Mouse (Mus musculus) intestine, embryonic 15.5 days (tissue): ENCODE results near the gene 3425401B19Rik. TPM values are rescaled to one million over a fixed set of nuclear protein-coding genes. Genes with fewer than 3 reads are reported as not detected.

ENCODE experiments used
- ATAC-seq: fragments of 200-750 bp; cut with Nextera tagmentation; 2 replicates; pipeline ENCODE4 v1.8.0; 2017; ENCODE audit warnings: moderate TSS enrichment, moderate library complexity
- H3K27ac ChIP-seq: fragments of 300-500 bp; sonication (generic); 2 replicates; pipeline ENCODE4 v1.5.1; 2015; ENCODE audit warnings: mild to moderate bottlenecking, inconsistent platforms
- H3K27me3 ChIP-seq: fragments of 300-500 bp; sonication (generic); replicated peaks from 2 replicates; pipeline ENCODE4 v1.6.1; 2015; ENCODE audit warnings: inconsistent platforms
- H3K36me3 ChIP-seq: fragments of 300-500 bp; sonication (generic); 2 replicates; pipeline ENCODE4 v1.6.1; 2015; ENCODE audit warnings: inconsistent platforms
- H3K4me1 ChIP-seq: fragments of 300-500 bp; sonication (generic); replicated peaks from 2 replicates; pipeline ENCODE4 v1.6.1; 2015; ENCODE audit warnings: inconsistent platforms
- H3K4me2 ChIP-seq: fragments of 300-500 bp; sonication (generic); replicated peaks from 2 replicates; pipeline ENCODE4 v1.6.1; 2015; ENCODE audit warnings: mild to moderate bottlenecking, inconsistent platforms
- H3K4me3 ChIP-seq: fragments of 300-500 bp; sonication (generic); replicated peaks from 2 replicates; pipeline ENCODE4 v1.5.1; 2015; ENCODE audit warnings: inconsistent platforms
- H3K9ac ChIP-seq: fragments of 300-500 bp; sonication (generic); 2 replicates; pipeline ENCODE4 v1.6.1; 2015; ENCODE audit warnings: inconsistent platforms
- H3K9me3 ChIP-seq: fragments of 300-500 bp; sonication (generic); 2 replicates; pipeline ENCODE4 v1.6.1; 2016; ENCODE audit warnings: inconsistent platforms
- WGBS: fragments of 180-500 bp; shearing (Covaris S2); methylation state at CpG from one replicate; pipeline ENCODE4 v1.1.7; 2015; 5-methylcytosine and 5-hydroxymethylcytosine counted together
- polyA plus RNA-seq: library from polyadenylated mRNA; unstranded; fragments of >200 nt; fragmentation: Nextera tagmentation; extraction: Ambion mirVana; gene quantifications from 2 replicates; pipeline ENCODE4 v1.2.1, GENCODE M21; 2015

Gene 3425401B19Rik
- 0.08 and 0.20 TPM in 2 replicates for polyA plus RNA-seq

DNA sequence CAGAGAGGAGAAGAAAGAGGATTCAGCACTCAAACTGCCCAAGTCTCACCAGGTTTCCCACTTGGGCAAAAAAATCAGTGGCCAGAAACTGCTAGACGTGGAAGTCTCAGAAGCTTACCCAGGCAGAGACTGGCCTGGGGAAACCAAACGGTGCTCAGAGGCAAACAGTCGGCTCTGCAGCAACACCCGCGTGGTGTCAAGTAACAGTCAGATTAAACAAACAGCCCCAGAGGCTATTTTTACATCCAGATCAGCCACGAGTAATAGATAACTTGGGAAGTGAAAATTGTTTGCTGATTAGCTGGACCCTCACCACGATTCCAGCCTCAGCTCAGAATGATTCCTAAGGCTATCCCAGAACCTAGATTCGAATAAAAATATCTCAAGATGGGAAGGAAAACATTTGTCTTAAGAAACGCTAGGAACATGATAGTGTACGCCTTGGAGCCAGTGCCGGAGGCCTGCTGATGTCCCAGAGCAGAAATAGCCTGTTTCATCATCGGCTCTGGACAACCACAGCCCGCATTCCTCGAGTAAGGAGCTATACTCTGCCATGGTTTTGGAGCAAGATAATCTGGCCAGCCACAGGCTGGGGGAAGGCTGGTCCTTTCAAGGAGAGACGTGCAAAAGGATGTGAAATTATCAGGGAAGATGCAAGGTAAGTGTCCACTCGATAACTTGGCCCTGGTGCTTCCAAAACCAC lies at the start of gene 3425401B19Rik:
Gene 3425401B19Rik, minus strand, starts transcription at position 170 of the 703 bp plus-strand sequence.
- Histone ChIP-seq H3K27ac (no peak within 1 kb of the TSS), H3K9ac (no peak within 1 kb of the TSS), H3K36me3 (no peaks in the 10 kb centered on the region), H3K4me3 (no peak within 1 kb of the TSS), H3K27me3 (no peaks in the 10 kb centered on the region), H3K9me3 (no peaks in the 10 kb centered on the region), H3K4me2 (no peak within 1 kb of the TSS), H3K4me1 (peaks cover 13% of the 10 kb centered on the region; the same call in 1 of the 2 replicates)
- 39% methylated on average over 16 of the region's 16 CpGs for WGBS
- ATAC-seq = no peak

DNA sequence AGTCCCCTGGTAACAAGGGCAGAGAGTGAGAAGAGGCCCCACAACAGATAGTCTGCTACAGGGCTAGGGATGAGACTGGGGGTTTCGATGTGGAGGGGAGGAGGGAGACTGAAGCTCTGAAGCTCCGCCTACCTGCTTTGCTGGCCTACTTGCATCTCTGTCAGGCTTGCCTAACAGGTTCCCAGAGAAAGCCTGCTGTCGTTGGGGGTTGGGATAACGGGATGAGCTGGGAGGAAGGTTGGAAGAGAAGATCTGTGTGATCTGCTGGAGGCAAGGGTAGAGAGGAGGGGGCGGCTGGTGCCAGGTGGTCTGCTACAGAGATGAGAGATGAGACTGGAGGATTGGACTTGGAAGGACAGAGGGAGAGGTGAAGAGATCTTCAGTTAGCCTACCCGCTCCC lies 47.9 kb upstream of the 3425401B19Rik start:
- 21% methylated on average over 6 of the region's 6 CpGs for WGBS
- H3K4me3 ChIP-seq = no peak overlapping the region
- no peaks in the 10 kb centered on the region for H3K4me1 ChIP-seq
- H3K27me3 ChIP-seq = no peaks in the 10 kb centered on the region
- no peak overlapping the region for H3K9ac ChIP-seq
- H3K9me3 ChIP-seq = no peaks in the 10 kb centered on the region
- H3K4me2 ChIP-seq = no peak overlapping the region
- no peaks in the 10 kb centered on the region for H3K36me3 ChIP-seq
- no peak overlapping the region for H3K27ac ChIP-seq
- ATAC-seq = no peak

DNA sequence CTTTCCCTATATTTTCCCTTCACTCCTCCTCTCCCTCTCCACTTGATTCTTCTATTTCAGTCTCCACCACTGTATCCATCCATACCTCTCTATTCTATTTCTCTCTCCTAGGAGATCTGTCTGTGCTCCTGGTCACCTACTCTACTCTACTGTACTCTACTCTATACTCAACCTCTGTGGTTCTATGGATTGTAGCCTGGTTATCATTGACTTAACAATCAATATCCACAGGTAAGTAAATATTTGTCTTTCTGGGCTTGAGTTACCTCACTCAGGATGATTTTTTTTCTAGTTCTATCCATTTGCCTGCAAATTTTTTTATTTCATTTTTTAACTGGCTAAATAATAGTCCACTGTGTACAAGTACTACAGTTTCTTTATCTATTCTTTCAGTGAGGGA lies 41.8 kb upstream of the 3425401B19Rik start:
- H3K4me3 ChIP-seq = no peak overlapping the region
- H3K27me3 ChIP-seq = no peaks in the 10 kb centered on the region
- H3K4me1 ChIP-seq = no peaks in the 10 kb centered on the region
- H3K9me3 ChIP-seq = no peaks in the 10 kb centered on the region
- no peak overlapping the region for H3K27ac ChIP-seq
- no peak for ATAC-seq
- no peak overlapping the region for H3K4me2 ChIP-seq
- no peak overlapping the region for H3K9ac ChIP-seq
- no peaks in the 10 kb centered on the region for H3K36me3 ChIP-seq

GRCm38 (mm10) chr14:32721461-32721860 lies 36.4 kb upstream of the 3425401B19Rik start:
- no peaks in the 10 kb centered on the region for H3K27me3 ChIP-seq

GRCm38 (mm10) chr14:32716763-32717439 lies 31.8 kb upstream of the 3425401B19Rik start:
- Histone ChIP-seq H3K4me3 (no peak overlapping the region), H3K4me2 (no peak overlapping the region), H3K9ac (no peak overlapping the region), H3K27me3 (no peaks in the 10 kb centered on the region), H3K9me3 (no peaks in the 10 kb centered on the region), H3K36me3 (no peaks in the 10 kb centered on the region), H3K27ac (no peak overlapping the region), H3K4me1 (no peaks in the 10 kb centered on the region)
- ATAC-seq = no peak
- WGBS = 82% methylated on average over 6 of the region's 6 CpGs

More at GRCm38 (mm10) chr14:32721461-32721860, 36.4 kb upstream of the 3425401B19Rik start:
- Histone ChIP-seq H3K4me2 (no peak overlapping the region), H3K4me3 (no peak overlapping the region), H3K4me1 (no peaks in the 10 kb centered on the region), H3K9me3 (no peaks in the 10 kb centered on the region), H3K27ac (no peak overlapping the region), H3K36me3 (no peaks in the 10 kb centered on the region), H3K9ac (no peak overlapping the region)
- WGBS = 32% methylated on average over 1 of the region's 1 CpGs
- ATAC-seq = no peak

DNA sequence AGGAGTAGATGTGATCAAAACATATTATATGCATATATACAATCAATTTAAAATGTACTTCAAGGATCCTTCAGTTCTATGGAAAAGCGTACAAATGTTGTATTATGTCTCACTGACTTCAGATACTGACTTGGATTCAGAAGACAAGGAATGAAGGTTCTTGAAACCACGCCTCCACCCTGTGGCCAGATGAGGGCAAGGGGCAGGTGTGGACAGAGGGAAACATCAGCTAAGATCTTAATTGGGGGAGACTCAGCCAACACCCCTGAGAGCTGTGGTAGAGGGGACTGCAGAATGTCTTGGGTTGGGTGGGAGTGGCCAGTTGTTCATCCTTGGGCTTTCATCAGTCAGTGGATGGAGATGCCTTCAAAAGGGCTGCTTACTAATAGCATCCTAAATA lies 30.4 kb upstream of the 3425401B19Rik start:
- Histone ChIP-seq H3K4me1 (no peaks in the 10 kb centered on the region), H3K9me3 (no peaks in the 10 kb centered on the region), H3K4me3 (no peak overlapping the region), H3K36me3 (no peaks in the 10 kb centered on the region), H3K4me2 (no peak overlapping the region), H3K27ac (no peak overlapping the region), H3K9ac (no peak overlapping the region), H3K27me3 (no peaks in the 10 kb centered on the region)
- 91% methylated on average over 2 of the region's 2 CpGs for WGBS
- ATAC-seq = no peak

DNA sequence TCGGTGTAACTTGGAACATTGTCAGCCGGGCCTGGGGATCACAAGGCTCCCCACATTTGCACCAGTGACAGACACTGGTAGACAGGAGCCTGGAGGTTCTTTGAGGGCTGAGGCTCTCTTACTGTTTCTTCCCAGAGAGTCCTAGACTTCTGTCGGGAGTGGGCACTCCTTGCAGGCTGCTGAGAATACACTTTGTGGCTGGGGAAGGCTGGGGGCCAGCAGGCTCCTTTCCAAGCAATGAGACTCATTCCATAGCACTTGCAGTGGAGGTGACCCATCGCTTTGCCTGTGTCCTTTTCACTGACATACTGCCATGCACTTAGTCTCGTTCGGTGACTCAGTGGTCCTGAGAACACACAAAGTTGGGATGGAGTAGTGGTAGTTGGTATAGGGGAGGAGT lies 30.0 kb upstream of the 3425401B19Rik start:
- ATAC-seq = no peak
- H3K9ac ChIP-seq = no peak overlapping the region
- H3K9me3 ChIP-seq = no peaks in the 10 kb centered on the region
- H3K36me3 ChIP-seq = no peaks in the 10 kb centered on the region
- H3K27ac ChIP-seq = no peak overlapping the region
- no peak overlapping the region for H3K4me3 ChIP-seq
- 82% methylated on average over 6 of the region's 6 CpGs for WGBS
- no peaks in the 10 kb centered on the region for H3K4me1 ChIP-seq
- H3K27me3 ChIP-seq = no peaks in the 10 kb centered on the region
- H3K4me2 ChIP-seq = no peak overlapping the region

DNA sequence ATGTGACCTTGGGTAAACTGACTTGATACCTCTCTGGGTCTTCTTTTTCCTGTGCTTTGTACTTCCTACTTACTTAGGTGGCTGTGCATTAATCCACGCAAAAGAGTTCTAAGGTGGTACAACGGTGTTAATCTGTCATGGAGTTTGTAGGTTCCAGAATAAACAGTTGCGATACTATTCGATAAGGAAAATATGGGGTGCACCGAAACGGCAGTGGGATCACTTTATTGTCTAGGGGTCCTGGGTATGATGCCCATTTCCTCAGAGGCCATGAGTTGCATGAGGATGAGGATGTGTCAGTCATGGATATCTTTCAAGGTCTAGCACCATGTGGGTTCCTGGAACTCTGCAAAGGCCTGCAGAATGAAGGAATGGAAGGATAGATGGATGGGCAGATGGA lies 24.8 kb upstream of the 3425401B19Rik start:
- Histone ChIP-seq H3K36me3 (no peaks in the 10 kb centered on the region), H3K27ac (no peak overlapping the region), H3K4me2 (no peak overlapping the region), H3K27me3 (no peaks in the 10 kb centered on the region), H3K4me1 (no peaks in the 10 kb centered on the region), H3K9ac (no peak overlapping the region), H3K4me3 (no peak overlapping the region), H3K9me3 (no peaks in the 10 kb centered on the region)
- 92% methylated on average over 6 of the region's 6 CpGs for WGBS
- ATAC-seq = no peak

GRCm38 (mm10) chr14:32708756-32709155 lies 23.7 kb upstream of the 3425401B19Rik start:
- no peaks in the 10 kb centered on the region for H3K27me3 ChIP-seq
- 62% methylated on average over 7 of the region's 7 CpGs for WGBS
- H3K9me3 ChIP-seq = no peaks in the 10 kb centered on the region
- H3K27ac ChIP-seq = no peak overlapping the region
- H3K4me1 ChIP-seq = no peaks in the 10 kb centered on the region
- no peak overlapping the region for H3K9ac ChIP-seq
- ATAC-seq = no peak
- H3K4me3 ChIP-seq = no peak overlapping the region
- no peak overlapping the region for H3K4me2 ChIP-seq
- no peaks in the 10 kb centered on the region for H3K36me3 ChIP-seq

GRCm38 (mm10) chr14:32707938-32708337 lies 22.8 kb upstream of the 3425401B19Rik start:
- Histone ChIP-seq H3K36me3 (no peaks in the 10 kb centered on the region), H3K9ac (no peak overlapping the region), H3K27ac (no peak overlapping the region), H3K4me1 (no peaks in the 10 kb centered on the region), H3K4me2 (no peak overlapping the region), H3K9me3 (no peaks in the 10 kb centered on the region), H3K27me3 (no peaks in the 10 kb centered on the region), H3K4me3 (no peak overlapping the region)
- ATAC-seq = no peak
- 49% methylated on average over 8 of the region's 8 CpGs for WGBS

GRCm38 (mm10) chr14:32700972-32701371 lies 15.9 kb upstream of the 3425401B19Rik start:
- ATAC-seq = no peak
- H3K4me2 ChIP-seq = no peak overlapping the region
- H3K9ac ChIP-seq = no peak overlapping the region
- H3K27me3 ChIP-seq = no peaks in the 10 kb centered on the region
- WGBS = 38% methylated on average over 8 of the region's 8 CpGs
- H3K4me1 ChIP-seq = no peaks in the 10 kb centered on the region
- no peak overlapping the region for H3K4me3 ChIP-seq
- H3K9me3 ChIP-seq = no peaks in the 10 kb centered on the region
- no peaks in the 10 kb centered on the region for H3K36me3 ChIP-seq
- no peak overlapping the region for H3K27ac ChIP-seq

GRCm38 (mm10) chr14:32698556-32698955 lies 13.5 kb upstream of the 3425401B19Rik start:
- Histone ChIP-seq H3K9ac (no peak overlapping the region), H3K4me3 (no peak overlapping the region), H3K9me3 (no peaks in the 10 kb centered on the region), H3K27me3 (no peaks in the 10 kb centered on the region), H3K4me2 (no peak overlapping the region), H3K4me1 (no peaks in the 10 kb centered on the region), H3K36me3 (no peaks in the 10 kb centered on the region), H3K27ac (no peak overlapping the region)
- no peak for ATAC-seq
- WGBS = 83% methylated on average over 3 of the region's 3 CpGs

GRCm38 (mm10) chr14:32697774-32698173 lies 12.7 kb upstream of the 3425401B19Rik start:
- no peaks in the 10 kb centered on the region for H3K27me3 ChIP-seq
- H3K4me3 ChIP-seq = no peak overlapping the region
- no peak for ATAC-seq
- H3K4me1 ChIP-seq = no peaks in the 10 kb centered on the region
- no peaks in the 10 kb centered on the region for H3K36me3 ChIP-seq
- 82% methylated on average over 8 of the region's 8 CpGs for WGBS
- no peak overlapping the region for H3K9ac ChIP-seq
- H3K4me2 ChIP-seq = no peak overlapping the region
- H3K9me3 ChIP-seq = no peaks in the 10 kb centered on the region
- no peak overlapping the region for H3K27ac ChIP-seq
